Mouse (Mus musculus) lung, adult 2 months (tissue): ENCODE data around the gene Tmem260.

ENCODE experiments used
- CTCF ChIP-seq: fragments of 200-500 bp; IDR thresholded peaks from 2 replicates; pipeline ENCODE4 v1.5.1; 2011; ENCODE audit warnings: mild to moderate bottlenecking, low read length, control low read depth; ENCODE audit not compliant: insufficient read depth
- POLR2A ChIP-seq: fragments of 200-500 bp; IDR thresholded peaks from 2 replicates; pipeline ENCODE4 v1.6.1; 2011; ENCODE audit warnings: low read depth, mild to moderate bottlenecking, control low read depth, low read length, borderline replicate concordance; ENCODE audit errors: extremely low read depth

GRCm38 (mm10) chr14:48537795-48538766 is 92.2 kb downstream of the Tmem260 start:
- TF ChIP-seq CTCF (no peak), POLR2A (no peak)
